11 mouse cellular contexts compared by ENCODE assay signal in the genomic region with DNA sequence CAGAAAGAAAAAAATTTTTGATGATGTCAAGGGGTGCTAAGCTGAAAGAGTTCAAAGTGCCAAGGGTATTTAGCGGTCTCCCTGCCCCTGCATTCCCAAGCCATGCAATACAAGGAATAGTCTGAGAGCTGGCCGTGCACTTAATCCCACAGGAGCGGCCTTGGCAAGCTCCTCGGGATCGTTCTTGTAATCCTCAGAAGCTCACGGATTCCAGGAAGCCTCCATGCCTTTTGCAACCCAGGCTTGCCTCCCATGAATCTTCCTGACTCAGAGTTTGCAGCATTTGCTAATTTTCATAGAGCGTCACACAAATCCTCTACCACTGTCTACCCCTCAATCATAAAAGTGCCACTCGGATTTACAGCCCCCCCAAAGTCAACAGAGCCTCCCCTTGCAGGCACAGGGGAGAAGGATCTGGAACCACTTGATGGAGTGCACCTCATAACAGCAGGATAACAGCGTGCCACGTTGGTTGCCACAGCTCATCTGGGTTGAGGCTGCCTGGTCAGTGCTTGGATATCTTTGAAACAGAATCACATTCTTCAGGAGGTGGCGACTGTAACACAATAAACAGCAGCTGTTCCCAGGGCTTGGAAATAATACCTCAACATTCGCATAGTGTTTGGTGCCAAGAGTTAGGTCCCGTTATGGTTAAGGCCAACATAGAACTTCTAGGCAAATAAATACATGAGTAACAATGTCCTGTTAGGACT.
DNase-seq lines count a peak whose midpoint lies in the region; ATAC-seq and TF ChIP-seq lines count a peak whose summit lies in the region.
"Had no signal": no experiment of that assay in that cellular context is flagged by ENCODE, and none has a peak within 500 bp of the region (broad histone marks: within the 10 kb centered on the region; RNA-seq: fewer than 3 reads in every experiment).

No protein-coding gene starts in this region.

- H3K4me2 ChIP-seq in limb, embryonic 14.5 days (replicated peaks; ENCODE audit: low read depth, low read length, severe bottlenecking) = no peak overlapping the region
- H3K4me2 ChIP-seq: liver, embryonic 13.5 days; midbrain, embryonic 12.5 days had no signal

- no peak overlapping the region; the same call in 1 of the 2 replicates for H3K27ac ChIP-seq in limb, embryonic 14.5 days (replicated peaks; ENCODE audit: low read depth, low read length)
- H3K27ac ChIP-seq: liver, embryonic 13.5 days; midbrain, embryonic 12.5 days had no signal

- no peak overlapping the region for H3K4me3 ChIP-seq in limb, embryonic 14.5 days (replicated peaks; ENCODE audit: low read length)
- H3K4me3 ChIP-seq: liver, embryonic 13.5 days; midbrain, embryonic 12.5 days had no signal

- no peaks in the 10 kb centered on the region for H3K4me1 ChIP-seq in limb, embryonic 14.5 days (ENCODE audit: control insufficient read depth, insufficient read depth, low read length)

- ATAC-seq in limb, embryonic 14.5 days (ENCODE audit: low FRiP score, low read depth) = peak; percentile 78

- H3K9ac ChIP-seq in limb, embryonic 14.5 days (ENCODE audit: low read depth, low read length, severe bottlenecking) = no peak overlapping the region
- H3K9ac ChIP-seq: liver, embryonic 13.5 days; midbrain, embryonic 12.5 days had no signal

- peak; percentile 11 for DNase-seq in left cerebral cortex, postnatal 4 days
- DNase-seq in left cerebral cortex, postnatal 10 days (ENCODE audit: extremely low spot score in 1 of 2, low spot score in 2 of 2) = no peak
- peak; percentile 64 for DNase-seq in adrenal gland, postnatal 10 days
- DNase-seq in heart, adult 8-10 months (ENCODE audit: low spot score) = peak; percentile 50
- peak; percentile 66 for DNase-seq in limb, embryonic 14.5 days (ENCODE audit: low spot score)
- DNase-seq in frontal cortex, postnatal 10 days (ENCODE audit: low spot score in 2 of 2) = no peak
- no peak for DNase-seq in spleen, postnatal 36 days (ENCODE audit: low spot score in 2 of 2)
- no peak for DNase-seq in neural tube, embryonic 10.5 days (ENCODE audit: extremely low spot score, low spot score)
- DNase-seq: cerebellum, postnatal 14 days; liver, embryonic 13.5 days had no signal

- no peak for TF ChIP-seq POLR2A in limb, embryonic 14.5 days (IDR thresholded peaks at IDR 0.05; ENCODE audit: borderline replicate concordance, extremely low read depth, insufficient read depth, insufficient read length)

- no peaks in the 10 kb centered on the region for H3K9me3 ChIP-seq in limb, embryonic 14.5 days (ENCODE audit: control insufficient read depth, low read length)
- H3K9me3 ChIP-seq: liver, embryonic 13.5 days; midbrain, embryonic 12.5 days had no signal

- no peaks in the 10 kb centered on the region for H3K27me3 ChIP-seq in limb, embryonic 14.5 days (ENCODE audit: control insufficient read depth, insufficient read depth, low read length)
- H3K27me3 ChIP-seq: midbrain, embryonic 12.5 days had no signal

- WGBS in limb, embryonic 14.5 days = 52% methylated on average over 13 of the region's 13 CpGs

- no peaks in the 10 kb centered on the region for H3K36me3 ChIP-seq in limb, embryonic 14.5 days (ENCODE audit: control insufficient read depth, insufficient read depth, low read length)
- H3K36me3 ChIP-seq: liver, embryonic 13.5 days; midbrain, embryonic 12.5 days had no signal

- intact Hi-C loops in left cerebral cortex, postnatal 4 days (cut with DNase I) = no loop called here
- intact Hi-C loops in left cerebral cortex, postnatal 10 days (cut with DNase I) = no loop called here

Comparison
In these comparisons a context has a peak if more than half of its experiments do, and no peak if none do; other contexts are left out.
1. DNase-seq: peak in left cerebral cortex, postnatal 4 days (single experiment), adrenal gland, postnatal 10 days (single experiment), heart, adult 8-10 months (single experiment) and limb, embryonic 14.5 days (single experiment); none in left cerebral cortex, postnatal 10 days (0 of 2), frontal cortex, postnatal 10 days (0 of 2), spleen, postnatal 36 days (0 of 2) and neural tube, embryonic 10.5 days (single experiment).